In the genomic region with DNA sequence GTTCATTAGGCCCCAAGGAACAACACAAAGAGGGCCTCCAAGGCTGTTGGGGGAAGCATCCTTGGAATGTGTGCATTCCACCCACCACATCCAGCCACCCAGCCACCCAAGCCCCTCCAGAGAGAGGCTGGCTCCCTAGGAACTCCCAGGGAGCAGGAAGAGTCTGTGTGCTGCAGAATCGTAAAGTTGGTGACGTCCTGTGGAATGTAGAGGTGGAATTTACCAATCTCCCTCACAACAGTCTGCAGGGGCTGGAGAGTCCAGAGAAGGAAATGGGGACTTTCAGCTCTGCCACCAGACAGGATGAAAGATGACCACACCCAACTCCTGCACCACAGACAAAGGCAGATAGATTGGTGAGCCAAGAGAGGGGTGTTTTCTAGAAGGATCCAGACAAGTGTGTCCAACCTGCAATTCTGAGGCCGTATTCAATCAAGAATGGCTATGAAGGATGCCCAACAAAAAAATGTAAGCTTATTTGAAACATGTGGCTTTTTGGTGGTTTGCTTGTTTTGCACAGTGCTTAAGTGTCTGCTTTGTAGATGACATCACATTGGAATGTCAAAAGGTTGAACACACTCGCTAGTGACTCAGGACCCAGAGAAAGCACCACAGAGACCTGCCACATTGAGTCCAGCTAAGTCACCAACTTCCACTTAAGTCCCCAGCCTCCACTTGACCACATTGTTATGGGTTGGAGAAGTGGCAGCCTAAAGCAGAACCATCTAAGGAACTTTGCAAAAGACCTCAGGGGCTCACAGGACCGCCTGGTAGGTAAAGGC, we compare ENCODE assay signal across 14 mouse cellular contexts. TPM values are rescaled to one million over a fixed set of nuclear protein-coding genes. Genes with fewer than 3 reads are reported as not detected.
A peak's percentile ranks its signal among the peaks of the same experiment; 100 is the strongest.
DNase-seq lines count a peak whose midpoint lies in the region; ATAC-seq and TF ChIP-seq lines count a peak whose summit lies in the region.
"Had no signal": no experiment of that assay in that cellular context is flagged by ENCODE, and none has a peak within 500 bp of the region (broad histone marks: within the 10 kb centered on the region; RNA-seq: fewer than 3 reads in every experiment).

No protein-coding gene starts in this region.

- ATAC-seq in heart, embryonic 11.5 days (replicated peaks; ENCODE audit: insufficient number of reproducible peaks, low FRiP score, low TSS enrichment) = no peak
- ATAC-seq in intestine, embryonic 15.5 days = no peak
- no peak for ATAC-seq in hindbrain, embryonic 12.5 days (ENCODE audit: low FRiP score)
- no peak for ATAC-seq in hindbrain, postnatal 0 days

- TF ChIP-seq CTCF in hindbrain, postnatal 0 days (IDR thresholded peaks at IDR 0.05; ENCODE audit: low read depth) = no peak

- no peak overlapping the region for H3K9ac ChIP-seq in heart, embryonic 11.5 days (ENCODE audit: low read depth, low read length)
- no peak overlapping the region for H3K9ac ChIP-seq in intestine, embryonic 15.5 days
- H3K9ac ChIP-seq in hindbrain, embryonic 12.5 days = no peak overlapping the region
- H3K9ac ChIP-seq in hindbrain, postnatal 0 days (replicated peaks; ENCODE audit: low read length) = no peak overlapping the region
- H3K9ac ChIP-seq: hindbrain, embryonic 13.5 days; limb, embryonic 13.5 days had no signal

- 0 out of 2 replicates have a peak overlapping the region, but pooled peaks have one; percentile 46 for H3K27ac ChIP-seq in heart, embryonic 11.5 days (ENCODE audit: low read depth, low read length)
- no peak overlapping the region for H3K27ac ChIP-seq in intestine, embryonic 15.5 days
- no peak overlapping the region for H3K27ac ChIP-seq in hindbrain, embryonic 12.5 days
- no peak overlapping the region for H3K27ac ChIP-seq in hindbrain, postnatal 0 days
- H3K27ac ChIP-seq: hindbrain, embryonic 13.5 days; limb, embryonic 13.5 days had no signal

- no peak for DNase-seq in heart, postnatal 25 days (ENCODE audit: low spot score)
- peak; percentile 82 for DNase-seq in 3T3-L1 (ENCODE audit: low read depth, low spot score)
- DNase-seq in WW6 (ENCODE audit: low read depth, low spot score) = peak; percentile 20
- peak; percentile 24 for DNase-seq in lung, postnatal 10 days
- DNase-seq in hindbrain, postnatal 0 days (ENCODE audit: low spot score) = no peak
- DNase-seq: cerebellum, adult 18-20 months; embryo, embryonic 11 days; kidney, adult 9 months had no signal

- intact Hi-C loops in heart, postnatal 25 days (cut with DNase I) = no loop called here

- peaks cover 52% of the 10 kb centered on the region for H3K4me1 ChIP-seq in heart, embryonic 11.5 days (ENCODE audit: control insufficient read depth, insufficient read depth, low read length)
- H3K4me1 ChIP-seq in intestine, embryonic 15.5 days (replicated peaks) = peaks cover 6% of the 10 kb centered on the region
- peaks cover 11% of the 10 kb centered on the region for H3K4me1 ChIP-seq in hindbrain, embryonic 12.5 days
- H3K4me1 ChIP-seq in hindbrain, postnatal 0 days (ENCODE audit: insufficient read depth, low read length) = no peaks in the 10 kb centered on the region

- H3K9me3 ChIP-seq in heart, embryonic 11.5 days (replicated peaks; ENCODE audit: control insufficient read depth, low read length) = no peaks in the 10 kb centered on the region
- H3K9me3 ChIP-seq in intestine, embryonic 15.5 days = no peaks in the 10 kb centered on the region
- H3K9me3 ChIP-seq in hindbrain, embryonic 12.5 days (replicated peaks) = no peaks in the 10 kb centered on the region
- H3K9me3 ChIP-seq in hindbrain, postnatal 0 days (ENCODE audit: low read length) = no peaks in the 10 kb centered on the region
- H3K9me3 ChIP-seq: hindbrain, embryonic 13.5 days; limb, embryonic 13.5 days had no signal

- WGBS in heart, embryonic 11.5 days (ENCODE audit: insufficient replicate concordance) = 40% methylated on average over 5 of the region's 5 CpGs
- 55% methylated on average over 5 of the region's 5 CpGs for WGBS in intestine, embryonic 15.5 days
- 71% methylated on average over 5 of the region's 5 CpGs for WGBS in hindbrain, embryonic 12.5 days
- WGBS in hindbrain, postnatal 0 days = 83% methylated on average over 5 of the region's 5 CpGs

- no peaks in the 10 kb centered on the region for H3K27me3 ChIP-seq in heart, embryonic 11.5 days (ENCODE audit: control insufficient read depth, insufficient read depth, low read length)
- 0 out of 2 replicates have a peak, but pooled peaks cover under 1% of the 10 kb centered on the region for H3K27me3 ChIP-seq in intestine, embryonic 15.5 days (replicated peaks)
- H3K27me3 ChIP-seq in hindbrain, embryonic 12.5 days = peaks cover 6% of the 10 kb centered on the region
- H3K27me3 ChIP-seq in hindbrain, postnatal 0 days (ENCODE audit: insufficient read depth, low read length) = no peaks in the 10 kb centered on the region

- no peaks in the 10 kb centered on the region for H3K36me3 ChIP-seq in heart, embryonic 11.5 days (ENCODE audit: control insufficient read depth, insufficient read depth, low read length)
- H3K36me3 ChIP-seq in intestine, embryonic 15.5 days = no peaks in the 10 kb centered on the region
- no peaks in the 10 kb centered on the region for H3K36me3 ChIP-seq in hindbrain, embryonic 12.5 days
- no peaks in the 10 kb centered on the region for H3K36me3 ChIP-seq in hindbrain, postnatal 0 days (ENCODE audit: insufficient read depth, low read length)
- H3K36me3 ChIP-seq: hindbrain, embryonic 13.5 days; limb, embryonic 13.5 days had no signal

- no peak overlapping the region for H3K4me3 ChIP-seq in heart, embryonic 11.5 days (ENCODE audit: low read depth, low read length)
- H3K4me3 ChIP-seq in intestine, embryonic 15.5 days (replicated peaks) = no peak overlapping the region
- no peak overlapping the region for H3K4me3 ChIP-seq in hindbrain, embryonic 12.5 days
- no peak overlapping the region for H3K4me3 ChIP-seq in hindbrain, postnatal 0 days (ENCODE audit: low read length)
- H3K4me3 ChIP-seq: hindbrain, embryonic 13.5 days; limb, embryonic 13.5 days had no signal

- H3K4me2 ChIP-seq in heart, embryonic 11.5 days = no peak overlapping the region
- H3K4me2 ChIP-seq in intestine, embryonic 15.5 days (replicated peaks) = no peak overlapping the region
- no peak overlapping the region for H3K4me2 ChIP-seq in hindbrain, embryonic 12.5 days (replicated peaks)
- H3K4me2 ChIP-seq in hindbrain, postnatal 0 days (ENCODE audit: low read depth, low read length) = no peak overlapping the region
- H3K4me2 ChIP-seq: hindbrain, embryonic 13.5 days; limb, embryonic 13.5 days had no signal

RNA-seq across cellular contexts. Expression of a gene that starts 5.7 kb away (rescaled TPM):
- polyA plus RNA-seq in heart, embryonic 11.5 days (2014; fragmentation: Nextera tagmentation; extraction: Ambion mirVana) = 7.5 and 10.0 TPM in 2 replicates
- total RNA-seq in heart, postnatal 25 days (2021) = 1 to 10 TPM; 2.0 to 2.4 TPM
- 1.8 and 2.5 TPM in 2 replicates for polyA plus RNA-seq in intestine, embryonic 15.5 days (2015; fragmentation: Nextera tagmentation; extraction: Ambion mirVana)
- polyA plus RNA-seq in hindbrain, embryonic 12.5 days (2016; fragmentation: Nextera tagmentation; extraction: Ambion mirVana) = 7.5 and 8.5 TPM in 2 replicates
- total RNA-seq in hindbrain, postnatal 0 days (2014; rRNA removed) = 17.7 and 20.0 TPM in 2 replicates
- polyA plus RNA-seq in hindbrain, postnatal 0 days (2015; fragmentation: Nextera tagmentation; extraction: Ambion mirVana) = 11.9 and 12.4 TPM in 2 replicates

RNA-seq across cellular contexts. Expression of a gene that starts 15.3 kb away (rescaled TPM):
- polyA plus RNA-seq in heart, embryonic 11.5 days (2014; fragmentation: Nextera tagmentation; extraction: Ambion mirVana) = 0.37 and 0.39 TPM in 2 replicates
- total RNA-seq in heart, postnatal 25 days (2021) = under 1 TPM; 0.06 to 0.08 TPM
- polyA plus RNA-seq in intestine, embryonic 15.5 days (2015; fragmentation: Nextera tagmentation; extraction: Ambion mirVana) = 0.05 and 0.08 TPM in 2 replicates
- 0.32 and 0.36 TPM in 2 replicates for polyA plus RNA-seq in hindbrain, embryonic 12.5 days (2016; fragmentation: Nextera tagmentation; extraction: Ambion mirVana)
- 0.32 and 0.37 TPM in 2 replicates for total RNA-seq in hindbrain, postnatal 0 days (2014; rRNA removed)
- polyA plus RNA-seq in hindbrain, postnatal 0 days (2015; fragmentation: Nextera tagmentation; extraction: Ambion mirVana) = 0.14 and 0.16 TPM in 2 replicates
- polyA plus RNA-seq: thymus, postnatal 0 days had no signal

Comparison
In these comparisons a context has a peak if more than half of its experiments do, and no peak if none do; other contexts are left out.
1. DNase-seq: peak in 3T3-L1 (single experiment), WW6 (single experiment) and lung, postnatal 10 days (single experiment); none in heart, postnatal 25 days (single experiment) and hindbrain, postnatal 0 days (single experiment).